Mouse (Mus musculus) thymus, postnatal 14 days (tissue): Measurements from ENCODE around the gene Ccl19.
"Not testable (repeated sequence)": the region's sequence is repeated elsewhere in the genome, so short reads cannot be mapped to it uniquely, and the experiment has no call there.

Experiments
- DNase-seq: peaks from one replicate; pipeline ENCODE4 v3.0.0; 2021

The Ccl19 gene

DNA sequence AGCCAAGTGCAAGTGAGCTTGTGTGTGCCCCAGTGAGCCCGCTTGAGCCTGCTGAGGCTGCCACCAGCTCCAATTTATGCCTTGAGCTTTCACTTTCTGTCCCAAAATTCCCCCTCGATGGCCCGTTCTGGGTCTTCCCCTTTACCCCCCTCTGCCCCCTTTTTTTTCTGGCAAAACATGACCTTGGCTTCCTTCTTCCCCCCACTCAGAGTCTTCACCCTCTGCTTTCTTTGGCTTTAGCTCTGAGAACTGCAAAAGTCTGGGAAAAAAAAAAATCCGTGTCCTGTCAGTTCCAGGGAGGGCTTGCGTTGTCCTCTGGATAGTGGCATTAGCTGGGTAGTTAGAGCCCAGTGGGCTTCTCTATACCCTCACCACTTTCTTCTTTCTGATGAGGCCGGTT, at the start of gene Ccl19:
Gene Ccl19 (minus strand): TSS at position 101 of the 400 bp plus-strand sequence.
- not testable (repeated sequence) for DNase-seq

GRCm38 (mm10) chr4:42773893-42774292, 17.5 kb upstream of the Ccl19 start, which contains the start of gene Ccl21a:
Ccl21a (minus strand) TSS chr4:42773993.
- DNase-seq: not testable (repeated sequence)

DNA sequence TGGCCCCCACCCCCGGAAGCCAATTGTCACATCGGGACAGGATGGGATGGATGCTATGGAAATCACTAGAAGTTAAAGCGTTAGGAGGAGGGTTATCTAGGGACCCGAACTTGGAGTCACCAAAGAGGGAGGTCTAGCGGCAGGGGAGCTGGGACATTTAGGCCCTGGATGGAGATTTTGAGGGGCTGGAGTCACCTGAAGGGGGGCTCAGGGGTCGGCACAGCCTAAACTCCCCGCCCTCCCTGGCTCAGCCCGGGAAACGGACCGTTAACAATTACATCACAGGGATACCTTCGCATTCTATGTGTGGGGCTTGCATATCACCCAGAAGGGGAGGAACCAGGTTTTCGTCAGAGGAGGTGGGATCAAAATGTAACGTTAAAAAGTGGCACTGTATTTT, 21.1 kb downstream of the Ccl19 start, which contains the start of gene 4930578G10Rik:
Gene 4930578G10Rik (plus strand): TSS at position 301 of the 400 bp plus-strand sequence.
- not testable (repeated sequence) for DNase-seq
